Comparison of ENCODE assay signal across 1 mouse cellular context in the genomic region with DNA sequence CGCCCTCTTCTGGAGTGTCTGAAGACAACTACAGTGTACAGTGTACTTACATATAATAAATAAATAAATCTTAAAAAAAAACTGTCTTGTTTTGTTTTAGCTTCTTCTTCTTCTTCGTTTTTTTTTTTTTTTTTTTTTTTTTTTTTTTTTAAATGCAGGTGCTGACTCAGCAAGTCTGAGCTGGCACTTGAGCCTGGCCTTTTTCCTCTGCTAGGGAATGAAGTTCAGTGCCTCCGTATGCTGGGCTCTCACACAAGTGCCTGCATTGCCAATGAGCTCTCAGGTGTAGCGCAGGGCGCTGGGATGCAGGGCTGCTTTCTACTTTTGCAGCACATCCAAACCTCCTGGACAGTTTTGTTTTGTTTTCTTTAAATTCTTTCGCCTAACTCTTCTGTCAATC.
TF ChIP-seq lines count a peak whose summit lies in the region.

No protein-coding gene starts in this region.

TF ChIP-seq in MEL, 35 proteins besides CTCF, POLR2A, EP300 and RAD21 (continued from another document):
- TF ChIP-seq MAFK (IDR thresholded peaks at IDR 0.05; ENCODE audit: borderline replicate concordance, low read depth, low read length): peak; percentile 98
- TF ChIP-seq ZNF384 (IDR thresholded peaks at IDR 0.05; ENCODE audit: low read depth, low read length): peak; percentile 88
- TF ChIP-seq TBP (IDR thresholded peaks at IDR 0.05; ENCODE audit: low read depth, low read length): no peak
